Mouse (Mus musculus) urinary bladder, postnatal 4 days (tissue): Measurements from ENCODE around the gene Pcp4.
"Not testable (repeated sequence)": the region's sequence is repeated elsewhere in the genome, so short reads cannot be mapped to it uniquely, and the experiment has no call there.

Source experiments
- DNase-seq, 2 experiments: peaks; one replicate each; pipeline ENCODE4 v3.0.0; 2021 to 2022; ENCODE audit warnings: low spot score in 2 of 2

Pcp4 gene

GRCm38 (mm10) chr16:96467445-96467844 lies at the start of gene Pcp4:
Gene Pcp4, plus strand, starts transcription at chr16:96467606.
- peak; percentile 43 to 80 for DNase-seq

- DNase-seq = peak in 1 of 2 experiments; percentile 33
Observed at GRCm38 (mm10) chr16:96425044-96425443, 42.4 kb upstream of the Pcp4 start.

GRCm38 (mm10) chr16:96426671-96427070 lies 40.7 kb upstream of the Pcp4 start:
- peak; percentile 13 to 53 for DNase-seq

GRCm38 (mm10) chr16:96429046-96429445 lies 38.4 kb upstream of the Pcp4 start:
- DNase-seq = peak in 1 of 2 experiments; percentile 53

GRCm38 (mm10) chr16:96433266-96433665 lies 34.1 kb upstream of the Pcp4 start:
- no peak for DNase-seq

- DNase-seq = peak; percentile 15 to 46
Observed at GRCm38 (mm10) chr16:96434024-96434785, 33.2 kb upstream of the Pcp4 start.

- DNase-seq = no peak
Observed at GRCm38 (mm10) chr16:96438946-96439345, 28.5 kb upstream of the Pcp4 start.

GRCm38 (mm10) chr16:96439682-96440081 lies 27.7 kb upstream of the Pcp4 start:
- DNase-seq = no peak

GRCm38 (mm10) chr16:96440871-96441270 lies 26.5 kb upstream of the Pcp4 start:
- no peak for DNase-seq

GRCm38 (mm10) chr16:96441826-96442225 lies 25.6 kb upstream of the Pcp4 start:
- no peak for DNase-seq

- no peak for DNase-seq
Observed at GRCm38 (mm10) chr16:96443468-96443867, 23.9 kb upstream of the Pcp4 start, which contains the start of gene Itgb2l. Gene Itgb2l, minus strand, starts transcription at chr16:96443619.

GRCm38 (mm10) chr16:96450871-96451270 lies 16.5 kb upstream of the Pcp4 start:
- DNase-seq = not testable (repeated sequence)

GRCm38 (mm10) chr16:96454086-96454485 lies 13.3 kb upstream of the Pcp4 start:
- no peak for DNase-seq

- DNase-seq = no peak
Observed at GRCm38 (mm10) chr16:96457612-96458011, 9.8 kb upstream of the Pcp4 start.

GRCm38 (mm10) chr16:96459356-96459755 lies 8.1 kb upstream of the Pcp4 start:
- DNase-seq = no peak

- DNase-seq = no peak
Observed at GRCm38 (mm10) chr16:96460788-96461187, 6.6 kb upstream of the Pcp4 start.

GRCm38 (mm10) chr16:96468011-96468410 lies 605 bp downstream of the Pcp4 start:
- DNase-seq = no peak

- peak in 1 of 2 experiments; percentile 28 for DNase-seq
Observed at GRCm38 (mm10) chr16:96468698-96469097, 1.3 kb downstream of the Pcp4 start.

GRCm38 (mm10) chr16:96469640-96470039 lies 2.2 kb downstream of the Pcp4 start:
- no peak for DNase-seq

- DNase-seq = no peak
Observed at GRCm38 (mm10) chr16:96472361-96472760, 5.0 kb downstream of the Pcp4 start.

- no peak for DNase-seq
Observed at GRCm38 (mm10) chr16:96472816-96473215, 5.4 kb downstream of the Pcp4 start.

- DNase-seq = no peak
Observed at GRCm38 (mm10) chr16:96474185-96474584, 6.8 kb downstream of the Pcp4 start.

- no peak for DNase-seq
Observed at GRCm38 (mm10) chr16:96481791-96482190, 14.4 kb downstream of the Pcp4 start.
